ENCODE assay signal across 7 mouse cellular contexts in genomic region chr2:103564427-103565023, GRCm38 (mm10). TPM values are rescaled to one million over a fixed set of nuclear protein-coding genes. Genes with fewer than 3 reads are reported as not detected.
DNase-seq lines count a peak whose midpoint lies in the region; ATAC-seq and TF ChIP-seq lines count a peak whose summit lies in the region.

No protein-coding gene starts in this region.

- H3K4me2 ChIP-seq in forebrain, embryonic 13.5 days = peak overlapping the region; percentile 99
- peak overlapping the region; percentile 61 for H3K4me2 ChIP-seq in liver, embryonic 14.5 days (ENCODE audit: low read depth)

- DNase-seq in 3T3-L1 (ENCODE audit: low read depth, low spot score) (peak; percentile 53), 416B (ENCODE audit: low read depth) (peak; percentile 49)
- DNase-seq in liver, embryonic 14.5 days (ENCODE audit: low read depth in 3 of 3, low spot score in 3 of 3) = no peak
- DNase-seq in spleen, postnatal 36 days (ENCODE audit: low spot score in 2 of 2) = no peak
- DNase-seq in ovary, postnatal 36 days (ENCODE audit: low spot score) = no peak
- no peak for DNase-seq in ovary, postnatal 10 days (ENCODE audit: low spot score)

- no peak for ATAC-seq in forebrain, embryonic 13.5 days
- no peak for ATAC-seq in liver, embryonic 14.5 days (ENCODE audit: insufficient read depth)

- no peak for TF ChIP-seq EP300 in liver, embryonic 14.5 days (IDR thresholded peaks at IDR 0.05; ENCODE audit: low read depth)

- TF ChIP-seq CTCF in liver, embryonic 14.5 days (IDR thresholded peaks at IDR 0.05; ENCODE audit: low read depth) = peak; percentile 60; the same call in 1 of the 2 replicates

- H3K27ac ChIP-seq in forebrain, embryonic 13.5 days = no peak overlapping the region
- no peak overlapping the region for H3K27ac ChIP-seq in liver, embryonic 14.5 days

- peak overlapping the region; percentile 66 for H3K4me3 ChIP-seq in forebrain, embryonic 13.5 days
- H3K4me3 ChIP-seq in liver, embryonic 14.5 days (ENCODE audit: insufficient read depth in 1 of 2, low read depth in 2 of 2, low read length in 2 of 2) = peak overlapping the region in 1 of 2 experiments; percentile 49; a peak in 2 of 4 replicates

- peaks cover 36% of the 10 kb centered on the region for H3K4me1 ChIP-seq in forebrain, embryonic 13.5 days
- H3K4me1 ChIP-seq in liver, embryonic 14.5 days (replicated peaks; ENCODE audit: control insufficient read depth in 2 of 2, insufficient read depth in 2 of 2, low read length in 1 of 2) = peaks cover 5 to 7% of the 10 kb centered on the region in 2 experiments

- H3K27me3 ChIP-seq in forebrain, embryonic 13.5 days = peaks cover 9% of the 10 kb centered on the region; the same call in 1 of the 2 replicates
- H3K27me3 ChIP-seq in liver, embryonic 14.5 days (ENCODE audit: control insufficient read depth, insufficient read depth, low read length) = peaks cover 41% of the 10 kb centered on the region

- H3K36me3 ChIP-seq in forebrain, embryonic 13.5 days (ENCODE audit: poor library complexity, severe bottlenecking) = no peaks in the 10 kb centered on the region
- H3K36me3 ChIP-seq in liver, embryonic 14.5 days (replicated peaks; ENCODE audit: control insufficient read depth, insufficient read depth, low read depth) = no peaks in the 10 kb centered on the region

- peak overlapping the region; percentile 58; the same call in 1 of the 2 replicates for H3K9ac ChIP-seq in forebrain, embryonic 13.5 days
- no peak overlapping the region for H3K9ac ChIP-seq in liver, embryonic 14.5 days (replicated peaks)

- WGBS in forebrain, embryonic 13.5 days = 15% methylated on average over 8 of the region's 8 CpGs
- 10% methylated on average over 8 of the region's 8 CpGs for WGBS in liver, embryonic 14.5 days (ENCODE audit: insufficient replicate concordance)

- H3K9me3 ChIP-seq in forebrain, embryonic 13.5 days (replicated peaks) = no peaks in the 10 kb centered on the region
- H3K9me3 ChIP-seq in liver, embryonic 14.5 days (ENCODE audit: control insufficient read depth, low read length) = no peaks in the 10 kb centered on the region

RNA-seq across cellular contexts. Expression of gene Abtb2, which starts 1.6 kb away (rescaled TPM):
- 6.9 and 8.3 TPM in 2 replicates for polyA plus RNA-seq in forebrain, embryonic 13.5 days (2015; fragmentation: Nextera tagmentation; extraction: Ambion mirVana)
- 1.7 and 1.8 TPM in 2 replicates for polyA plus RNA-seq in liver, embryonic 14.5 days (2012; rRNA removed)
- 1.2 and 1.7 TPM in 2 replicates for polyA plus RNA-seq in liver, embryonic 14.5 days (2014; fragmentation: Nextera tagmentation; extraction: Ambion mirVana)

Comparison
In these comparisons a context has a peak if more than half of its experiments do, and no peak if none do; other contexts are left out.
1. DNase-seq: peak in 3T3-L1 (single experiment) and 416B (single experiment); none in liver, embryonic 14.5 days (0 of 3), spleen, postnatal 36 days (0 of 2), ovary, postnatal 36 days (single experiment) and ovary, postnatal 10 days (single experiment).